Mouse (Mus musculus) small intestine, adult 2 months (tissue): Measurements from ENCODE around the gene Rhpn2.

ENCODE experiments used
- CTCF ChIP-seq: fragments of 200-500 bp; IDR thresholded peaks from 2 replicates; pipeline ENCODE4 v1.5.1; 2012; ENCODE audit warnings: low read depth, mild to moderate bottlenecking, control low read depth, inconsistent platforms, low read length, moderate library complexity, mixed read lengths; ENCODE audit not compliant: insufficient replicate concordance, insufficient read length; ENCODE audit errors: extremely low read depth
- POLR2A ChIP-seq: fragments of 200-500 bp; IDR thresholded peaks from 2 replicates; pipeline ENCODE4 v1.6.1; 2012; ENCODE audit warnings: low read depth, mild to moderate bottlenecking, control low read depth, inconsistent platforms, low read length, moderate library complexity

DNA sequence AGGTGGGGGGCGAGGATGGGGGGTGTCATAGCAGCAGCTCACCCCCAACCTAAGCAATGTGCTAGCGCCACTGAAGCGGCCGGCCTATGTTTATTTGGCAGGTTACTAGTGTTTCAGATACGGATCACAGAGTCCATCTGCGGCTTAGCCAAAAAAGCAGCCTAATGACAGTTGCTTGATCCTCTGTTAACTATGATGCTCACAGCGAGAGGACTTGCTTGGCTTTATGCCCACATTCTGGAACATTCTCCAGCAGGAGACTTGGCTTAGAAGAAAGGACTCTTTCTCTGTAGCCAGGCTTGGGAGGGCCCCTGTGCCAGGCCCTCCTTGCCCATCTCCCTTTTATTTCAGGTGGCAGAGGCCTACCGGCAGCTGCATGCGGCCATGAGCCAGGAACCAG, 42.7 kb downstream of the Rhpn2 start:
- TF ChIP-seq POLR2A (no peak), CTCF (no peak)
